Mouse (Mus musculus) heart, embryonic 14.5 days (tissue): ENCODE measurements around the gene Sat2. TPM values are rescaled to one million over a fixed set of nuclear protein-coding genes. Genes with fewer than 3 reads are reported as not detected.

Experiments used
- ATAC-seq: fragments of 200-750 bp; cut with Nextera tagmentation; 2 replicates; pipeline ENCODE4 v1.8.0; 2017; ENCODE audit warnings: low read depth, moderate TSS enrichment; ENCODE audit not compliant: insufficient number of reproducible peaks, insufficient read depth, low FRiP score
- H3K27ac ChIP-seq, 2 experiments: fragments of 200-500 bp in 1 of 2; fragments of 300-500 bp in 1 of 2; sonication (generic) in 1 of 2; replicated peaks in 1 of 2; 2 replicates each; pipeline ENCODE4 v1.5.1; 2012 to 2014; ENCODE audit warnings: low read depth in 2 of 2, low read length in 2 of 2, control low read depth in 1 of 2, mild to moderate bottlenecking in 1 of 2, mixed read lengths in 1 of 2; ENCODE audit not compliant: control insufficient read depth in 1 of 2, insufficient read depth in 1 of 2
- H3K27me3 ChIP-seq: fragments of 300-500 bp; sonication (generic); 2 replicates; pipeline ENCODE4 v1.6.1; 2014; ENCODE audit warnings: mild to moderate bottlenecking, low read length, control low read depth; ENCODE audit not compliant: control insufficient read depth, insufficient read depth
- H3K36me3 ChIP-seq: fragments of 300-500 bp; sonication (generic); 2 replicates; pipeline ENCODE4 v1.6.1; 2014; ENCODE audit warnings: mild to moderate bottlenecking, control low read depth, low read length, mixed read lengths; ENCODE audit not compliant: control insufficient read depth, insufficient read depth
- H3K4me1 ChIP-seq, 2 experiments: fragments of 200-500 bp in 1 of 2; fragments of 300-500 bp in 1 of 2; sonication (generic) in 1 of 2; 2 replicates each; pipeline ENCODE4 v1.6.1; 2012 to 2014; ENCODE audit warnings: low read length in 2 of 2, control low read depth in 1 of 2, mixed read lengths in 1 of 2; ENCODE audit not compliant: control insufficient read depth in 2 of 2, insufficient read depth in 2 of 2
- H3K4me2 ChIP-seq: fragments of 300-500 bp; sonication (generic); 2 replicates; pipeline ENCODE4 v1.6.1; 2014; ENCODE audit warnings: mild to moderate bottlenecking, low read length
- H3K4me3 ChIP-seq, 2 experiments: fragments of 200-500 bp in 1 of 2; fragments of 300-500 bp in 1 of 2; sonication (generic) in 1 of 2; 2 replicates each; pipeline ENCODE4 v1.5.1; 2012 to 2014; ENCODE audit warnings: low read length in 2 of 2, mild to moderate bottlenecking in 2 of 2, control low read depth in 1 of 2, low read depth in 1 of 2, moderate library complexity in 1 of 2; ENCODE audit not compliant: control insufficient read depth in 1 of 2, insufficient read depth in 1 of 2
- H3K9ac ChIP-seq: fragments of 300-500 bp; sonication (generic); 2 replicates; pipeline ENCODE4 v1.6.1; 2014; ENCODE audit warnings: mild to moderate bottlenecking, low read length
- H3K9me3 ChIP-seq: fragments of 300-500 bp; sonication (generic); 2 replicates; pipeline ENCODE4 v1.6.1; 2016; ENCODE audit warnings: low read length, control low read depth; ENCODE audit not compliant: control insufficient read depth
- WGBS: fragments of 180-500 bp; shearing (Covaris S2); extraction: QIAGEN DNeasy Blood & Tissue Kit; methylation state at CpG from one replicate; pipeline ENCODE4 v1.1.7; 2014; 5-methylcytosine and 5-hydroxymethylcytosine counted together
- polyA plus RNA-seq: library from polyadenylated mRNA; unstranded; fragments of >200 nt; fragmentation: Nextera tagmentation; extraction: Ambion mirVana; gene quantifications from 2 replicates; pipeline ENCODE4 v1.2.1, GENCODE M21; 2014

Gene Sat2
- polyA plus RNA-seq, 1 experiment from 2014 or later: 17.9 TPM

DNA sequence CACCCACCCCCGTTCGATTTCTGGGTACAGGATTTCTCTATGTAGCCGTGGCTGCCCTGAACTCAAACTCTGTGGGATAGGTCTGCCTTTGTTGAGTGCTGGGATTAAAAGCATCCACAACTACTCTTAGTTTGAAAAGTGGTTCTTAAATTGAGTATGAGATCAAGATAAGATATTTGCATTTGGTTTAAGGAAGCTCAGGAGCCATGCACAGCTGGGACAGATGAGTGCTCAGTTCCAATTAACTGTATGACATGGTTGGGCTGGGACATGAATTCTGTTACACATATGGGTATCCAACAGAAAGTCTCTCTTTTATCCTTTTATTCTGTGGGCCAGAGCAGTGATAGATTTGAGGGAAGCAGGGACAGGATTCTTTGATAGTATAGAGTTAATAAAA, 13.6 kb downstream of the Sat2 start:
- Histone ChIP-seq H3K27ac (no peak overlapping the region), H3K36me3 (peaks cover 39% of the 10 kb centered on the region), H3K4me2 (peak overlapping the region; percentile 71; the same call in 1 of the 2 replicates), H3K4me3 (no peak overlapping the region), H3K9ac (peak overlapping the region; percentile 41; the same call in 1 of the 2 replicates), H3K9me3 (no peaks in the 10 kb centered on the region), H3K4me1 (peaks cover 2 to 25% of the 10 kb centered on the region in 2 experiments; a peak in 3 of 4 replicates), H3K27me3 (no peaks in the 10 kb centered on the region)
- ATAC-seq: no peak
- 82% methylated on average over 3 of the region's 3 CpGs for WGBS

DNA sequence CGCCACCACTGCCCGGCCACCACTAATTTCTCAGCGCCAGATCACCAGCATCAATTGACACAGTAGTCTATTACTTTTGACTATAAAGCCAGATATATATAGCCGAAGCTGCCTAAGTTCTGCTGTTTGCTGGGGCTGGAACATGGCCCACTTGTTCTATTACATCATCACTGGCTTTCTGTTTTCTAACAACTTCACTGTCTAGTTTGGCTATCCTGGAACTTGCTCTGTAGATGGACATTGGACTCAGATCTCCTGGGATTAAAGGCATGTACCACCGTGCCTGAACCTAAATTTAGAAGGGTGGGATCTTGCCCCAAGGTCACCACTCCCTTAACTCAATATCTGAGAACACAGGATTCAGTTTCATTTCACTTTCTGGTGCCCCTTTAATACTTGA, 24.0 kb downstream of the Sat2 start:
- H3K4me3 ChIP-seq: no peak overlapping the region
- H3K9me3 ChIP-seq: no peaks in the 10 kb centered on the region
- 79% methylated on average over 5 of the region's 5 CpGs for WGBS
- no peaks in the 10 kb centered on the region for H3K4me1 ChIP-seq
- no peaks in the 10 kb centered on the region for H3K27me3 ChIP-seq
- ATAC-seq: no peak
- peaks cover 98% of the 10 kb centered on the region for H3K36me3 ChIP-seq
- no peak overlapping the region for H3K27ac ChIP-seq
- no peak overlapping the region for H3K9ac ChIP-seq
- H3K4me2 ChIP-seq: no peak overlapping the region

DNA sequence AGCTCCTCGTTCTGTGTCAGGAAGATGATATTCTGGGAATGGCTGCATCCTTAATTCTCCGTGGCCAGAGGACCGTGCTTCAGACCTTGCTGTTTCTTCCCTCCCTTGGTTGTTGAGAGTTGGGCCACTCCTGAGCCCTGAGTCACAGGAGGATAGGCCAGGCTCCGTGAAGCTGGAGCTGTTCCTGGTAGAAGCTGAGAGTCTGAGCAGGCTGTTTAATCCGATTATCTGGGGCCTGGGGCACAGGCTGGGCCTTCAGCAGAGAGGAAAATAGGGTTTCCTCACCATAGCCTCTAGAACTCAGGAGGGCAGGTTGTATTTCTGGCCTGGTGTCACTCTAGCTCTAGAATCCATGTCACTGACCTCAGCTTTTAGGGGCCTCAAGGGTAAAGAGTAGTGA, 31.6 kb downstream of the Sat2 start:
- no peak overlapping the region for H3K27ac ChIP-seq
- no peak overlapping the region for H3K4me3 ChIP-seq
- ATAC-seq: no peak
- peaks cover 89% of the 10 kb centered on the region for H3K36me3 ChIP-seq
- no peak overlapping the region for H3K9ac ChIP-seq
- no peaks in the 10 kb centered on the region for H3K27me3 ChIP-seq
- WGBS: 54% methylated on average over 5 of the region's 5 CpGs
- peaks cover 2 to 8% of the 10 kb centered on the region in 2 experiments; a peak in 3 of 4 replicates for H3K4me1 ChIP-seq
- no peaks in the 10 kb centered on the region for H3K9me3 ChIP-seq
- no peak overlapping the region for H3K4me2 ChIP-seq

DNA sequence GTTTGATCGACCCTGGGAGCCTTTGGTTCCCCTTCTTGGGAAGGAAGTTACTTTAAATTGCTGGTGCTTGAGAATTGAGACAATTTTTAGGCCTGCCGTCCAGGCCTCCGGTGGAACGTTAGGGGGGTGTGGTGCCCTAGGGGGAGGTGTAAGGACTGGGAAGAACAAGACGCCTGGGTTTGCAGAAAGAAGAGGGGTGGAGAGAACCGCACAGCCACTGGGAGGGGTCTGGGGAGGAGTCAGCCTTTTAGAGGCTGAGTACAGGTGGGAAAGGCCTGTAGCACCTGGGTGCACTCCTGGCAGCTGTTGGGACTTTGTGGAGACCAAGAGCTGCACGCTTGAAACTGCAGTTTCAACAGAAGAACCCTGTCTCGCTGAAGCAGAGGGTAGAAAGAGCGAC, 32.9 kb downstream of the Sat2 start:
- 43% methylated on average over 9 of the region's 9 CpGs for WGBS
- Histone ChIP-seq H3K4me3 (no peak overlapping the region), H3K27ac (peak overlapping the region in 1 of 2 experiments; percentile 16; a peak in 1 of 4 replicates), H3K4me2 (no peak overlapping the region), H3K27me3 (no peaks in the 10 kb centered on the region), H3K9ac (no peak overlapping the region), H3K36me3 (peaks cover 84% of the 10 kb centered on the region), H3K9me3 (no peaks in the 10 kb centered on the region), H3K4me1 (peaks cover 2 to 8% of the 10 kb centered on the region in 2 experiments; a peak in 3 of 4 replicates)
- ATAC-seq: no peak

DNA sequence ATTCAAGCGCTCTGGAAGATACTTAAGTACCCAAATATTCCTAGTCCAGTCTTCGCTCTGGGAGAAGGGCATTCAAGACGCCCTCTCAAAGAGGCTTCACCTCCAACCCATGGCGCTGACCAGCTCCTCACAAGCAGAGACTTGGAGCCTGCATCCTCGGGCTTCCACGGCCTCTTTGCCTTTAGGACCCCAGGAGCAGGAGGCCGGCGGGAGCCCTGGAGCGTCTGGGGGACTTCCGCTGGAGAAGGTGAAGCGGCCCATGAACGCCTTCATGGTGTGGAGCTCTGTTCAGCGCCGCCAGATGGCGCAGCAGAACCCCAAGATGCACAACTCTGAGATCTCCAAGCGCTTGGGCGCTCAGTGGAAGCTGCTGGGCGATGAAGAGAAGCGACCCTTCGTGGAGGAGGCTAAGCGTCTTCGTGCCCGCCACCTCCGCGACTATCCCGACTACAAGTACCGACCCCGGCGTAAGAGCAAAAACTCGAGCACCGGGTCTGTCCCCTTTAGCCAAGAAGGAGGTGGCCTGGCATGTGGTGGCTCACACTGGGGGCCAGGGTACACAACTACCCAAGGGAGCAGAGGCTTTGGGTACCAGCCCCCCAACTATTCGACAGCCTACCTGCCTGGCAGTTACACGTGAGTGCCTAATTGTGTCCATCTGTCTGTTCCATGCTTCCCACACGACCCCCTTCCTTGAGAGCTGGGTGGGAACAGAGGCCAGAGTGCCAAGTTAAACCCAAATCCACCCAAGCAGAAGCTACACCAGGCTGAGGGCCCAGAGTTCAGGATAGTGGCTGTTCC, 33.6 kb downstream of the Sat2 start, which contains the start of gene Sox15:
Gene Sox15, plus strand, starts transcription at position 51 of the 801 bp plus-strand sequence.
- H3K27ac ChIP-seq: peak within 1 kb of the TSS in 1 of 2 experiments; percentile 16; a peak in 1 of 4 replicates
- no peaks in the 10 kb centered on the region for H3K27me3 ChIP-seq
- ATAC-seq: no peak
- H3K4me1 ChIP-seq: peaks cover 2 to 11% of the 10 kb centered on the region in 2 experiments; a peak in 3 of 4 replicates
- H3K9me3 ChIP-seq: no peaks in the 10 kb centered on the region
- H3K36me3 ChIP-seq: peaks cover 83% of the 10 kb centered on the region
- no peak within 1 kb of the TSS for H3K4me3 ChIP-seq
- 24% methylated on average over 34 of the region's 34 CpGs for WGBS
- H3K4me2 ChIP-seq: peak within 1 kb of the TSS; percentile 19
- no peak within 1 kb of the TSS for H3K9ac ChIP-seq

DNA sequence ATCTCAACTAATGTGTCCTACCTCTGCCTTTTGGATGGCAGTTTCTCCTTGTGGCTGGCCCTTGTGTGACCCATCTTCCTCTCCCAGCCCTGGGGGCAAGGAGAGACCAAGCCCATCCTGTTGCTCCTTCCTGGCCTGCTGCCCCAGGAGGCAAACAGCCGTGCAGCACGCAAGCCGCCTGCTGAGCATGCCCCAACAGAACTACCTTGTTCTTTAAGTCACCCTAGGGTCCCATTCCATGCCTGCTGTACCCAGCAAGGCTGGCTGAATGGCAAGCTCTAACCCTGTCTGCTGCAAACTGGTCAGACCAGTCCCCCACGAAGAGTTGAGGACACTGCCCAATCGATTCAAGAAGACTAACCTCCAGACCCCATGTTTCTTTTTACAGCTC, 34.2 kb downstream of the Sat2 start:
- H3K4me1 ChIP-seq: peaks cover 2 to 12% of the 10 kb centered on the region in 2 experiments; a peak in 3 of 4 replicates
- no peak overlapping the region for H3K27ac ChIP-seq
- H3K27me3 ChIP-seq: no peaks in the 10 kb centered on the region
- H3K4me3 ChIP-seq: no peak overlapping the region
- H3K36me3 ChIP-seq: peaks cover 77% of the 10 kb centered on the region
- WGBS: 72% methylated on average over 5 of the region's 5 CpGs
- H3K4me2 ChIP-seq: no peak overlapping the region
- H3K9ac ChIP-seq: no peak overlapping the region
- no peak for ATAC-seq
- H3K9me3 ChIP-seq: no peaks in the 10 kb centered on the region

DNA sequence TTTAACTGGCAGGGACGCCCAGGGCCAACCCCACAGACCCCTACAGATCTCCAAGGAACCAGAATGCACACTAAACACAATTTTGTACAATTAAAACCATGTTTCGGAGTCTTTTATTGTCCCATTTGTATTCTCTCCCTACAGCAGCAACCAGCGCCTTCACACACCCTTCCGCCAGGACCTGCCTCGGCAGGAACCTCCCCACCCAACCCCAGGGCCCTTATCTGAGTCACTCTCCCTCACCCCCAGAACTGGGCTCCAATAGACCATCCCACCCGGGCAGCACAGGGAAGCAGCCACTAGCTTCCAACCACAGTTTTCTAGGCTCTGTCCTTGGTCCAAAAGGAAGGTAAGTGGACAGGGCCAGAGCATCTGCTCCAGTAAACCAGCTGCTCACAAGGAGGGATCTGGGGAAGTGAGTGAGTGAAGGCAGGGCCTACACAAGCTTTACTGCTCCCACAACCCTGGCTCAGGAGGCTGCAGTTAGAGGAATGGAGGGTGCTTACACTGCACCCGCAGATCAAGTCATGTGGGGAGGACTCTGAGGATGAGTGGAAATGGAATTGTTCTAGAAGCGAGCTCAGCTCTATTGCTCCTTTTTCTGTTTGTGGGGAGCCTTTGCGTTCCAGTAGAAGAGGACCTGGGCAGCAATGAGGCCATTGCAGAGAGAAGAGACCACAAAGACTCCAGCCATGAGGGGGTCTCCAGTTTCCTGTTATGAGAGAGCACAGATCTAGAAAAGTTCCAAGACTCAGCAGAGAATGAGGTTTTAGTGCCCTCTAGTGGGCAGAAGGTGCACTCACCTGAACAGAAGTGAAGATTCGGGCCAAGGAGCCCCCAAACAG, 35.0 kb downstream of the Sat2 start:
- H3K27ac ChIP-seq: no peak overlapping the region
- WGBS: 76% methylated on average over 10 of the region's 10 CpGs
- no peak for ATAC-seq
- H3K4me1 ChIP-seq: peaks cover 4 to 19% of the 10 kb centered on the region in 2 experiments
- H3K36me3 ChIP-seq: peaks cover 69% of the 10 kb centered on the region
- no peaks in the 10 kb centered on the region for H3K27me3 ChIP-seq
- no peak overlapping the region for H3K4me2 ChIP-seq
- H3K4me3 ChIP-seq: no peak overlapping the region
- no peak overlapping the region for H3K9ac ChIP-seq
- no peaks in the 10 kb centered on the region for H3K9me3 ChIP-seq
